Mouse (Mus musculus) urinary bladder, postnatal 10 days (tissue): ENCODE measurements around the gene Olfr371.

ENCODE experiments used
- DNase-seq: peaks from one replicate; pipeline ENCODE4 v3.0.0; 2022; ENCODE audit warnings: low spot score

Gene Olfr371

DNA sequence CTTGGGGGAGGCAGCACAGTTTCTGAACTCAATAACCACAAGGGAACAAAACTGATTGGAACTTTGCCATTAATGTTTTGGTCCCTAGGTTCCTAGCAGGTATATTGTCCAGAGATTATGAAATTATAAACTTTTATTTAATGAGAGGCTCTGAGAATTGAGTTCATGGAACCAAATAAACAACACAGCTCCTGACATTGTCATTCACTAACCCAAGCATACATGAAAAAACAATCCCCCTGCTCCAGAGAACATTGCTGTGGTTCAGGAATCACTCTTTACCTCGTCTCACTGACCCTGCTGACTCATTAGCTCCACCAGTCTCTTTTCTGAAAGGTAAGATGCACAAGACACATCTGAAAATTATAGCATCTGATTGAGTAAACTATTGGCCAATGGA, at the start of gene Olfr371:
Gene Olfr371 (plus strand): TSS at position 301 of the 400 bp plus-strand sequence.
- no peak for DNase-seq

DNA sequence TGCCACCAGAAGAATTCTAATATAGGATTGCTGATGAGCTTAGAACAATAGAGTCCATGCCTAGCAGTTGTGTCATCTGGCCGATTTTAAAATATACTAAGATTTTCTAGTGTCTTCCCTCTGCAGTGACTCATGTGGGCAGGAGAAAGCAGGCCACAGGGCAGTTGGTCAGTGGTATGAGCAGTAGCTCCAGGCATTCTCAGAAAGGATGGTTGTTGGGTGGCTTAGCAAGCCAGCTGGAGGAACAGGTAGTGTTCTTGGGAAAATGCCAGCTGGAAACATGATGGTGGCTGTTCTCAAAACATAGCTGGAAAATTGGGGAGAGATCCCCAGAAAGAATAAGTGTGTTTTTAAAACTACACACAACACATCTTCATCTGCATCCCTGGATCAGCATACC, 33.4 kb upstream of the Olfr371 start:
- no peak for DNase-seq

DNA sequence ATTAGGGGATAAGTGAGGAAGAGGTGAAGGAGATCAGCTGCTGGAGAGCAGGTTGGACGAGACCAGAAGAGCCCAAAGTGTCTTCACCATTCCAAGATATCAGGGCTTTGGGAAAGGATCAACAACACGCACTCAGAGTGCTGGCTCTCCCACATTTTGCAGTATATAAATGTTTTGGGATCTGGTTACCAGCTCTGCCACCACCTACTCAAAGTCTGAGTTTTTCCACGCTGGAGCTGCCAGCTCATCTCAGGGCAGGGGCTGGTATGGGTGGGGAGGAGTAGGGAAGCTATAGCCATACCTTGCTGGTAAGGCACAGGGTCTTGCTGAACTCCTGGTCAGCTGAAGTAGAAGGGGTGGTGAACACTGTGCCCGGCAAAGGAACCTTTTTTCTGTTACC, 5.6 kb upstream of the Olfr371 start:
- DNase-seq: no peak

DNA sequence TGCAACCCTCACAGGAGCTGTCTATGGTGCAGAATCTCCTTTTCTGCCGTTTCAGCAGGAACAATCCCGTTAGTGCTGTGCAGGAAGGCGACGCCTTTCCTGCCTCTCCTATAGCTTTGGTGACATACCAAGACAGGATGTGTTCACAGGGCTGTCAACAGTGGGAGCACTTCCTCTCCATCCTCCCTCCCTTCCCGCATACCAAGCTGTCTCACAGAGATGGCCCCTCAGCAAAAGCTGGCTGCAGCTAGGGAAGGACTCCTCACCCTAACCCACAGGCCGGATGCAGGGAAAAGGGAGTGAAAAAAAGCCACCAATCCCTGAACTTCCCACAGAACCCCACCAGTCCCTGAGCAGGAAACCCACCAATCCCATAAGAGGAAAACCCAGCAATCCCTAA, 4.8 kb upstream of the Olfr371 start:
- no peak for DNase-seq

DNA sequence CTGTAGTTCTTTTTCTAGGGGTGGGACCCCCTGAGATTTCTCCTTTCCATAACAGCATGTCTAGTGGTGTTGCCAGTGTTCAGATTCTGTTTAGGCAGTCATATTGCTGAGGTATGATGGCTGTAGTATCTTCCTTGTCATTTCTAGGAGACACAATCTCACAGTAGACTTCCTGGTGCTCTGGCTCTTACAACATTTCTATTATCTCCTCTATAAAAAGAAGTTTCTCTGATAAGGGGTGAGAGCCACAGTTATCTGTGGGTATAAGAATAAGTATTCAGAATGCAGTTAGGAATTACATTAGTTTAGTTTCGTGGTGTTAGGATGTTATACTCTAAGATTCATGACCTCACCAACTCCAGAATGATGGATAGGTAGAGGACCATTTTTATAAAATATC, 1.5 kb downstream of the Olfr371 start:
- no peak for DNase-seq
